Mouse (Mus musculus): ENCODE results near the gene Il4i1. TPM values are rescaled to one million over a fixed set of nuclear protein-coding genes. Genes with fewer than 3 reads are reported as not detected.

Il4i1 gene
- 1.2 and 2.5 TPM in 2 replicates for polyA plus RNA-seq (2016; fragmentation: Nextera tagmentation; extraction: Ambion mirVana)

GRCm38 (mm10) chr7:44815721-44816469 lies at the start of gene Il4i1, which contains the start of gene Nup62:
Gene Il4i1, plus strand, starts transcription at chr7:44816387.
Gene Nup62, plus strand, starts transcription at chr7:44816088.
- under 1% methylated on average over 62 of the region's 62 CpGs for whole genome bisulfite sequencing

DNA sequence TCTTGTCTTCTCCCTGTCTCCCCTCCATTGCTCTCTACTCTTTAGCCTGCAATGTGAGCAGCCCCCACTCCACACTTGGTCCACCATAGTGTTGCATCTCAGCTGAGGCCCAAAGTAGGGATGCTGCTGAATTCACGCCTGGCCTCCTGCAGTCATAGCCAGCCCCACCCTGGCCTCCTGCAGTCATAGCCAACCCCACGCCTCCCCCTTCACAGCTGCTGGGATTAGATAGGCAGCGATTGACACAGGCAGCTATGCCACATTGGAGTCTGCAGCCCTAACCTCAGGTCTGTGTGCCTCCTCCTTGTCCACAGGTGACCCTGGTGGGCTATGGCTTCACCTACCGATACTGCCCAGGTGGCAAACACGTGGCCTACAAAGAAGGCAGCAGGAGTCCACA lies 48.1 kb upstream of the Il4i1 start:
- Histone ChIP-seq H3K27ac (no peak overlapping the region), H3K9me3 (no peaks in the 10 kb centered on the region), H3K36me3 (peaks cover 73% of the 10 kb centered on the region), H3K4me1 (no peaks in the 10 kb centered on the region), H3K9ac (no peak overlapping the region), H3K4me2 (replicated peaks) (no peak overlapping the region), H3K27me3 (no peaks in the 10 kb centered on the region), H3K4me3 (no peak overlapping the region)
- no peak for ATAC-seq (ENCODE audit: insufficient number of reproducible peaks, insufficient read depth, low FRiP score, low TSS enrichment)
- WGBS: 87% methylated on average over 5 of the region's 5 CpGs

More at GRCm38 (mm10) chr7:44815721-44816469, at the start of gene Il4i1, which contains the start of gene Nup62:
- peaks cover 36% of the 10 kb centered on the region for H3K4me1 ChIP-seq
- peak within 1 kb of the TSS; percentile 72 for H3K4me3 ChIP-seq
- H3K4me2 ChIP-seq (replicated peaks): peak within 1 kb of the TSS; percentile 90
- no peaks in the 10 kb centered on the region for H3K27me3 ChIP-seq
- H3K36me3 ChIP-seq: peaks cover 15% of the 10 kb centered on the region; the same call in 1 of the 2 replicates
- peak; percentile 94 for ATAC-seq (ENCODE audit: insufficient number of reproducible peaks, insufficient read depth, low FRiP score, low TSS enrichment)
- H3K9ac ChIP-seq: peak within 1 kb of the TSS; percentile 82
- H3K27ac ChIP-seq: peak within 1 kb of the TSS; percentile 94
- no peaks in the 10 kb centered on the region for H3K9me3 ChIP-seq

DNA sequence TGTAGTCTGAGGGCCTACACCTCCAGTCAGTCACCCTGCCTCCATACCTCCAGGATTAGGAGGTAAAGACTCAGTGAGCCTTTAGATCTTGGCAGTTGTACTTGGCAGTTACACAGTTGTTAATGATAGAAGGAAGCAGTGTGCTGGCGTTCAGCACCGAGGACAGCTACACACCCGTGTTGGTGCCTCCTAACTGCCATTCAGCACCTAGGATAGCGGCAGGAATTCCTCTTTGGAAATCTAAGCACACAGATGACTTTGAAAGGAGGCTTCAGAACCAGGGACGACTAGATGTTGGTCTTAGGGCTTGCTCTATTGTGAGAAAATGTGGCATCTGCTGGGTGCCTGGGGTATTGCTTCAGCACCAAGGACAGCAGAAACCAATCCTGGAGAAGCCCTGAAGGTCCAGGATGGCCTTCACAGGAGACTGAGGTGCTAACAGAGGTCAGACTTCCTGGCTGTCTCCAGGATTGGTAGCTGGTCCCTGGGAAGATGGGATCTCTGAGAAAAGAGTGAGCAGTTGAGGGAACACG lies 46.1 kb upstream of the Il4i1 start:
- H3K36me3 ChIP-seq: peaks cover 71% of the 10 kb centered on the region
- H3K9ac ChIP-seq: no peak overlapping the region
- no peaks in the 10 kb centered on the region for H3K4me1 ChIP-seq
- H3K27ac ChIP-seq: no peak overlapping the region
- ATAC-seq (ENCODE audit: insufficient number of reproducible peaks, insufficient read depth, low FRiP score, low TSS enrichment): no peak
- H3K27me3 ChIP-seq: no peaks in the 10 kb centered on the region
- no peak overlapping the region for H3K4me3 ChIP-seq
- no peaks in the 10 kb centered on the region for H3K9me3 ChIP-seq
- WGBS: 12% methylated on average over 6 of the region's 6 CpGs
- no peak overlapping the region for H3K4me2 ChIP-seq (replicated peaks)

- Histone ChIP-seq H3K9me3 (no peaks in the 10 kb centered on the region), H3K4me3 (no peak overlapping the region), H3K9ac (no peak overlapping the region), H3K36me3 (peaks cover 66% of the 10 kb centered on the region), H3K27me3 (no peaks in the 10 kb centered on the region), H3K4me2 (replicated peaks) (no peak overlapping the region), H3K4me1 (no peaks in the 10 kb centered on the region), H3K27ac (no peak overlapping the region)
- no peak for ATAC-seq (ENCODE audit: insufficient number of reproducible peaks, insufficient read depth, low FRiP score, low TSS enrichment)
- 89% methylated on average over 8 of the region's 8 CpGs for WGBS
Measured at GRCm38 (mm10) chr7:44772591-44773204, 43.5 kb upstream of the Il4i1 start.

DNA sequence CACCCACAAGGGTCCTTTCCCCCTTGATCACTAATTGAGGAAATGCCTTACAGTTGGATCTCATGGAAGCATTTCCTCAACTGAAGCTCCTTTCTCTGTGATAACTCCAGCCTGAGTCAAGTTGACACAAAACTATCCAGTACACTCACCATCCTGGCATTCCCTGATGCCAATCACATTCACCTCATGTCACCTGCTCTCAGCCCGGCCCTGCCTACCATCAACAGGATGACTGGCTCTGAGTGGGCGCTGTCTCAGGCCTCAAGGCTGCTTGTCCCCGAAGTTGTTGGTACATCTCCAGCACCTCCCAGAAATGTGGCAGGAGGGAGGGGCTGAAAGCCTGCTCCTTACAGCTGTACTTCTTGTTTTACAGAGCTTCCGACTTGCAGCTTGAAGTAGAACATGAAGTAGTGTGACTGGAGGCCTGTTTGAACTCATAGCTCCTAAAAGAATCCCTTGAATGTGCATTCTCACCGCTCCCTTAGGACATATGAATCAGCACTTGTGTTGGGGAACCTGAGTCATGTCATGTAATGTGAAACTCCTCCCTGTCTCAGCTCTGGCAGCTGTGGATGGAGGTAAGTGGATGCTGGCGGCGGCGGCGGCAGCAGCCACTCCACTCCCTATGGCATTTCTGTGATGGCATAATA lies 39.2 kb upstream of the Il4i1 start:
- Histone ChIP-seq H3K27me3 (no peaks in the 10 kb centered on the region), H3K9me3 (no peaks in the 10 kb centered on the region), H3K4me1 (no peaks in the 10 kb centered on the region), H3K4me3 (no peak overlapping the region), H3K27ac (no peak overlapping the region), H3K4me2 (replicated peaks) (no peak overlapping the region), H3K9ac (no peak overlapping the region), H3K36me3 (peaks cover 43% of the 10 kb centered on the region)
- no peak for ATAC-seq (ENCODE audit: insufficient number of reproducible peaks, insufficient read depth, low FRiP score, low TSS enrichment)
- 83% methylated on average over 9 of the region's 9 CpGs for WGBS

DNA sequence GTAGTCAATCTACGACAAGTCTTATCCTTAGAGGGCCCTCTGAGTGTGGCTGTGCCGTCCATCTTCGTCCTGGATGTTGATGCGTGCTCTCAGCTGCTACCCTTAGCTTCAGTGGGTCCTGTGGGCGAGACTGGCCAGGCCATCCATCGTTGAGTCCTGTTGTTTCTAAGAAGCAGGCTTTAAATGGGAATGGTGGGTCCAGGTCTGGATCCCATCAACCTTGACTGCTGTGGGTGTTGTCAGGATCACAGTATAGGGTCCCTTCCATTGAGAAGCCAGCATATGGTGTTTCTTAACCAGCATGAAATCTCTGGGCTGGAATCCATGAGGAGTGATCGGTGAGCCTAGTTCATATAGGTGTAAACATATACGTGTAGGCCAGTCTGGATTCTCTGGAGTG lies 36.1 kb upstream of the Il4i1 start:
- Histone ChIP-seq H3K9me3 (no peaks in the 10 kb centered on the region), H3K27me3 (no peaks in the 10 kb centered on the region), H3K36me3 (peaks cover 23% of the 10 kb centered on the region), H3K4me1 (no peaks in the 10 kb centered on the region), H3K27ac (no peak overlapping the region), H3K4me3 (no peak overlapping the region), H3K4me2 (replicated peaks) (no peak overlapping the region), H3K9ac (no peak overlapping the region)
- no peak for ATAC-seq (ENCODE audit: insufficient number of reproducible peaks, insufficient read depth, low FRiP score, low TSS enrichment)
- WGBS: 80% methylated on average over 8 of the region's 8 CpGs

GRCm38 (mm10) chr7:44789531-44789930 lies 26.7 kb upstream of the Il4i1 start:
- Histone ChIP-seq H3K9me3 (no peaks in the 10 kb centered on the region), H3K4me3 (no peak overlapping the region), H3K27me3 (no peaks in the 10 kb centered on the region), H3K36me3 (no peaks in the 10 kb centered on the region), H3K4me2 (replicated peaks) (no peak overlapping the region), H3K4me1 (no peaks in the 10 kb centered on the region), H3K9ac (no peak overlapping the region), H3K27ac (no peak overlapping the region)
- WGBS: 73% methylated on average over 3 of the region's 3 CpGs
- ATAC-seq (ENCODE audit: insufficient number of reproducible peaks, insufficient read depth, low FRiP score, low TSS enrichment): no peak

- WGBS: 69% methylated on average over 4 of the region's 4 CpGs
- no peak for ATAC-seq (ENCODE audit: insufficient number of reproducible peaks, insufficient read depth, low FRiP score, low TSS enrichment)
- no peaks in the 10 kb centered on the region for H3K36me3 ChIP-seq
Measured at GRCm38 (mm10) chr7:44790066-44790465, 26.1 kb upstream of the Il4i1 start.

GRCm38 (mm10) chr7:44792781-44793180 lies 23.4 kb upstream of the Il4i1 start:
- Histone ChIP-seq H3K27me3 (no peaks in the 10 kb centered on the region), H3K9ac (no peak overlapping the region), H3K4me3 (no peak overlapping the region), H3K4me2 (replicated peaks) (no peak overlapping the region), H3K27ac (no peak overlapping the region), H3K9me3 (no peaks in the 10 kb centered on the region), H3K36me3 (no peaks in the 10 kb centered on the region), H3K4me1 (no peaks in the 10 kb centered on the region)
- ATAC-seq (ENCODE audit: insufficient number of reproducible peaks, insufficient read depth, low FRiP score, low TSS enrichment): no peak
- 87% methylated on average over 6 of the region's 6 CpGs for WGBS

More at GRCm38 (mm10) chr7:44790066-44790465, 26.1 kb upstream of the Il4i1 start:
- H3K9ac ChIP-seq: no peak overlapping the region
- no peaks in the 10 kb centered on the region for H3K27me3 ChIP-seq
- H3K4me3 ChIP-seq: no peak overlapping the region
- no peaks in the 10 kb centered on the region for H3K9me3 ChIP-seq
- H3K4me2 ChIP-seq (replicated peaks): no peak overlapping the region
- no peaks in the 10 kb centered on the region for H3K4me1 ChIP-seq
- no peak overlapping the region for H3K27ac ChIP-seq

GRCm38 (mm10) chr7:44808927-44809326 lies 7.3 kb upstream of the Il4i1 start:
- Histone ChIP-seq H3K27ac (no peak overlapping the region), H3K4me2 (replicated peaks) (no peak overlapping the region), H3K4me1 (no peaks in the 10 kb centered on the region), H3K36me3 (peaks cover 16% of the 10 kb centered on the region; the same call in 1 of the 2 replicates), H3K9me3 (no peaks in the 10 kb centered on the region), H3K27me3 (no peaks in the 10 kb centered on the region), H3K9ac (no peak overlapping the region), H3K4me3 (no peak overlapping the region)
- 80% methylated on average over 2 of the region's 2 CpGs for WGBS
- ATAC-seq (ENCODE audit: insufficient number of reproducible peaks, insufficient read depth, low FRiP score, low TSS enrichment): no peak

- H3K4me2 ChIP-seq (replicated peaks): no peak overlapping the region
- no peaks in the 10 kb centered on the region for H3K4me1 ChIP-seq
- H3K4me3 ChIP-seq: no peak overlapping the region
- 90% methylated on average over 3 of the region's 3 CpGs for WGBS
- H3K9me3 ChIP-seq: no peaks in the 10 kb centered on the region
- H3K27me3 ChIP-seq: no peaks in the 10 kb centered on the region
- no peak overlapping the region for H3K27ac ChIP-seq
- H3K9ac ChIP-seq: no peak overlapping the region
- ATAC-seq (ENCODE audit: insufficient number of reproducible peaks, insufficient read depth, low FRiP score, low TSS enrichment): no peak
- peaks cover 20% of the 10 kb centered on the region; the same call in 1 of the 2 replicates for H3K36me3 ChIP-seq
Measured at GRCm38 (mm10) chr7:44809466-44809865, 6.7 kb upstream of the Il4i1 start.
